In the genomic region with DNA sequence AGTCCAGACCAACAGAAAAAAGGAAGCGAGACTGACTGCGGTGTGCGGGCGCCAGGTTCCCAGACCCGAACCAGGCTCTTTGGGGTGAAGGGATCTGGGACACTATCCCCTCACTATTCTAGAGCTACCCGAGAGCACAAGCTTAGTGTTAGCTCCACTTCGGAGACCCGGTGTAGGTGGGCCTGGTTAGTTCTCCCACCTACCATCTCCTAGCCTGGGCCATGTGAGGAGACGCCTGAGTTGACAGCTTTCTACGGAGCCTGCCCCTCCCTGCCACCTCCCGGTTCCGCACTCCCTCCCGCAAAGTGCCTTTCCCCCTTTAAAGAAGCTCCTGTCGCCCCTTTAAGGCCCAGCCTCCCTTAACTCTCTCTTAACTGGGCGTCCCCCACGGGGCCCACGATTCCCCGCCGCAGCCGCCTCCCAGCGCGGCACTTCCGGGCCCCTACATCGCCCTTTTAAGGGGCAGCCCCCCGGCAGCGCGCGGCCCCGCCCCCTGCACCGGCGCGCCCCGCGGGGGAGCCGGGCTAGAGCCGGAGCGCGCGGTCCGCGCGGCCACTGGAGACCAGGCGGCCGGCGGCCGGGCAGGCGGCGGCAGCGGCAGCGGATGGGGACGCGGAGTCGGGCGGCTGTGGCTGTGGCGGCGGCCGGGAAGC, we compare ENCODE assay signal across 8 mouse cellular contexts. TPM values are rescaled to one million over a fixed set of nuclear protein-coding genes. Genes with fewer than 3 reads are reported as not detected.
DNase-seq lines count a peak whose midpoint lies in the region; ATAC-seq and TF ChIP-seq lines count a peak whose summit lies in the region.

A gene (plus strand): TSS at position 527 of the 653 bp plus-strand sequence.

- no peak for TF ChIP-seq CTCF in cortical plate, adult 2 months (IDR thresholded peaks at IDR 0.05; ENCODE audit: extremely low read depth, insufficient read depth, low read length)

- peak within 1 kb of the TSS; percentile 94 for H3K4me3 ChIP-seq in cortical plate, adult 2 months (ENCODE audit: insufficient read depth, low read length)

- DNase-seq in adrenal gland, adult (ENCODE audit: inconsistent age in 2 of 2, low spot score in 1 of 2): peak; percentile 96 to 97
- peak; percentile 87 for DNase-seq in gastrocnemius, postnatal 10 days
- DNase-seq in hindlimb bud, embryonic 11.5 days (ENCODE audit: extremely low spot score, low read depth, low spot score): peak; percentile 54
- DNase-seq in left cerebral cortex, postnatal 10 days (ENCODE audit: extremely low spot score in 1 of 2, low spot score in 2 of 2): peak; percentile 90 to 95
- DNase-seq in right cerebral cortex, postnatal 14 days: peak; percentile 88
- DNase-seq in urinary bladder, postnatal 25 days (ENCODE audit: low spot score): peak; percentile 84

- H3K27ac ChIP-seq in cortical plate, adult 2 months (ENCODE audit: insufficient read depth, low read length): 0 out of 2 replicates have a peak within 1 kb of the TSS, but pooled peaks have one; percentile 51

- no peak for TF ChIP-seq POLR2A in cortical plate, adult 2 months (IDR thresholded peaks at IDR 0.05; ENCODE audit: extremely low read depth, insufficient read depth, low read length)

- peaks cover 12% of the 10 kb centered on the region for H3K4me1 ChIP-seq in cortical plate, adult 2 months (ENCODE audit: control insufficient read depth, insufficient read depth, low read length)

- intact Hi-C loops in left cerebral cortex, postnatal 10 days (cut with DNase I): loop anchor here (5.0 kb wide), 2 partner anchors 43 to 137 kb away; a partner anchor contains a TSS

- ATAC-seq in megakaryocyte progenitor cell, adult 5-6 weeks (replicated peaks; ENCODE audit: poor library complexity): peak; percentile 82

RNA-seq across cellular contexts. Expression of the gene that starts here (rescaled TPM):
- 22.4 and 24.7 TPM in 2 replicates for polyA plus RNA-seq in cortical plate, adult 2 months (2012; rRNA removed)
- total RNA-seq in gastrocnemius, postnatal 10 days (2021): 1 to 10 TPM; 6.0 to 8.6 TPM
- total RNA-seq in left cerebral cortex, postnatal 10 days (2021): 10 to 100 TPM; 26.1 to 28.5 TPM
- 27.9 and 29.6 TPM in 2 replicates for total RNA-seq in megakaryocyte progenitor cell, adult 5-6 weeks (2015)
- total RNA-seq in megakaryocyte progenitor cell, adult 5-6 weeks (2017): 17.9 and 20.3 TPM in 2 replicates

Comparison
In these comparisons a context has a peak if more than half of its experiments do, and no peak if none do; other contexts are left out.
1. Peak in every context shown above with its lines: DNase-seq, ATAC-seq, H3K4me3 ChIP-seq and H3K27ac ChIP-seq.